Mouse (Mus musculus): ENCODE data around the gene Thap3.

- no peak for TF ChIP-seq POLR2A (IDR thresholded peaks at IDR 0.05; ENCODE audit: control insufficient read depth, low read depth, low read length)
- no peak for TF ChIP-seq CTCF (IDR thresholded peaks at IDR 0.05; ENCODE audit: control insufficient read depth, insufficient read depth, insufficient replicate concordance, low read depth, low read length)
Measured at GRCm38 (mm10) chr4:151988342-151989109, at the start of gene Thap3.

All from testis, adult 2 months (tissue).